Mouse (Mus musculus) forebrain, embryonic 12.5 days (tissue): Measurements from ENCODE around the gene Sgpl1. TPM values are rescaled to one million over a fixed set of nuclear protein-coding genes. Genes with fewer than 3 reads are reported as not detected.

ENCODE experiments used
- ATAC-seq: fragments of 200-750 bp; cut with Nextera tagmentation; 2 replicates; pipeline ENCODE4 v1.8.0; 2017; ENCODE audit warnings: moderate TSS enrichment; ENCODE audit not compliant: low FRiP score
- H3K27ac ChIP-seq: fragments of 300-500 bp; sonication (generic); 2 replicates; pipeline ENCODE4 v1.5.1; 2016; ENCODE audit warnings: mild to moderate bottlenecking
- H3K27me3 ChIP-seq: fragments of 300-500 bp; sonication (generic); 2 replicates; pipeline ENCODE4 v1.6.1; 2016; ENCODE audit warnings: mild to moderate bottlenecking
- H3K36me3 ChIP-seq: fragments of 300-500 bp; sonication (generic); replicated peaks from 2 replicates; pipeline ENCODE4 v1.6.1; 2016; ENCODE audit warnings: mild to moderate bottlenecking
- H3K4me1 ChIP-seq: fragments of 300-500 bp; sonication (generic); 2 replicates; pipeline ENCODE4 v1.6.1; 2016
- H3K4me2 ChIP-seq: fragments of 300-500 bp; sonication (generic); 2 replicates; pipeline ENCODE4 v1.6.1; 2016; ENCODE audit warnings: mild to moderate bottlenecking, moderate library complexity
- H3K4me3 ChIP-seq: fragments of 300-500 bp; sonication (generic); replicated peaks from 2 replicates; pipeline ENCODE4 v1.5.1; 2016; ENCODE audit warnings: mild to moderate bottlenecking
- H3K9ac ChIP-seq: fragments of 300-500 bp; sonication (generic); 2 replicates; pipeline ENCODE4 v1.6.1; 2016; ENCODE audit warnings: mild to moderate bottlenecking
- H3K9me3 ChIP-seq: fragments of 300-500 bp; sonication (generic); 2 replicates; pipeline ENCODE4 v1.6.1; 2016
- WGBS: fragments of 180-500 bp; shearing (Covaris S2); methylation state at CpG from one replicate; pipeline ENCODE4 v1.1.7; 2016; 5-methylcytosine and 5-hydroxymethylcytosine counted together
- polyA plus RNA-seq: library from polyadenylated mRNA; unstranded; fragments of >200 nt; fragmentation: Nextera tagmentation; extraction: Ambion mirVana; gene quantifications from 2 replicates; pipeline ENCODE4 v1.2.1, GENCODE M21; 2016

The Sgpl1 gene
- 76.1 and 80.9 TPM in 2 replicates for polyA plus RNA-seq

DNA sequence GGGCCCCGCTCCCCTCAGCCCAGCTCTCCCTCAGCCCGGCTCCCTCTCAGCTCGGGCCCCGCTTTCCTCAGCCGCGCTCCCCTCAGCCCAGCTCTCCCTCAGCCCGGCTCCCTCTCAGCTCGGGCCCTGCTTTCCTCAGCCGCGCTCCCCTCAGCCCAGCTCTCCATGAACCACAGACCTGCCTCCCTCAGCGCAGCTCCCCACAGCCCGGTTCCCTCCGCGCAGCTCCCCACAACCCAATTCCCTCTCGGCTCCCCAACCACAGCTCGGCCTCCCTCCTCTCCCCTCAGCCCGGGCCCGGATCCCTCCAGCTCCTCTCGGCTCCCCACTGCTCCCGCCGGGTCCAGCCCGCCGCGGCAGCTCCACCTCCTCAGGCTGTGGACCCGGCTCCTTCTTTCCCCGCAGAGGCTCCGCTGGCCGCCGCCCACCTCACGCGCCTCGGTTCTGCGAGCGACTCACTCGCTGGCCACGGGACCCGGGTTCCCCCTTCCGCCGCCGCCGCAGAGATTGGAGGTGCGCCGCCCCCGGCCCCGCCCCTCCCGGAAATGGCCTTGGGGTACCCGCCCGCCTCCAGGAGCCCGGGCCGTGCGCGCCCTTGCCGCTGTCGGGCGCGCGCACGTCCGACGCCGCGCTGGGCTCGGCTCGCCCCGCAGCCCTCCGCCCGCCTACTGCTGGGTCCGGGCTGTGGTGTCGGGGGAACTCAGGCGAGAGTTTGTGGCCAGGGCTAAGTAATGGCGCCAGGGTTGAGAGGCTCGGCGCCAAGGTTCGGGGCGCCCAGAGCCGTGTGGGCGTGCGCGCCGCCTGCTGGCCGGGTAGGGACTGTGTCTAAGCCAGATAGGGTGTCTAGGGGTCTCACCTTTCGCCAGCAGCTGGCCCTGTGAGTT, at the start of gene Sgpl1:
Sgpl1 (minus strand) TSS at position 547 of the 884 bp plus-strand sequence.
- H3K9me3 ChIP-seq: no peaks in the 10 kb centered on the region
- H3K27ac ChIP-seq: peak within 1 kb of the TSS; percentile 97
- H3K36me3 ChIP-seq: no peaks in the 10 kb centered on the region
- H3K4me2 ChIP-seq: peak within 1 kb of the TSS; percentile 90
- H3K9ac ChIP-seq: peak within 1 kb of the TSS; percentile 90
- ATAC-seq: peak; percentile 92
- under 1% methylated on average over 71 of the region's 82 CpGs for WGBS
- peaks cover 5% of the 10 kb centered on the region for H3K4me1 ChIP-seq
- H3K27me3 ChIP-seq: no peaks in the 10 kb centered on the region
- peak within 1 kb of the TSS; percentile 73 for H3K4me3 ChIP-seq

DNA sequence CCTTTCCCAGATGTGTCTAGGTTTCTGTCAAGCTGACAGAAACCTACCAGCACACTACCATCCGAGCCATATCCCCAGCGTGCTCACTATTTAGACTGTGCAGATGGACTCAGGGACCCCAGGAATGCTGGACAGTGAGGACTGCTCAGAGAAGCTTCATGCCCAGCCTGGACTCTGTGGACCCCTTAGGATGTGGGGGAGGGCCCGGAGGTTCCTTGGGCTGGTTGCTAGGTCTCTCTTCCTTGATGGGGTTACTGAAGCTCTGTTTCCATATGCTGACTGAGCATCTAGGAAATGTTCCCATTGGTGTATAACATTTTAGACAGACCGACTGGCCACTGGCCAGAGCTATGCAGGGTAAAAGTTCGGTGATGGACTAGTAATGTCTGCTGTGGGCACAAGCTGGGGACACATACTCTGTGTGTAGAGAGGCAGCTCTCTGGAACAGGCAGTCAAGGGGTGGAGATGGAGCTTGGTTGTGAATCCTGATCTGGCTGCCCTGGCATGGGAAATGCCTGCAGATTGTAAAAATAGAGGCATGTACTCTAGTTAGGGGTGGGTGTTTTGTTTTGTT, 48.3 kb upstream of the Sgpl1 start:
- H3K4me2 ChIP-seq: no peak overlapping the region
- H3K27ac ChIP-seq: no peak overlapping the region
- no peaks in the 10 kb centered on the region for H3K27me3 ChIP-seq
- H3K9me3 ChIP-seq: no peaks in the 10 kb centered on the region
- WGBS: 92% methylated on average over 5 of the region's 5 CpGs
- peaks cover 11% of the 10 kb centered on the region for H3K4me1 ChIP-seq
- H3K9ac ChIP-seq: no peak overlapping the region
- ATAC-seq: no peak
- H3K4me3 ChIP-seq: no peak overlapping the region
- H3K36me3 ChIP-seq: no peaks in the 10 kb centered on the region

- Histone ChIP-seq H3K9me3 (no peaks in the 10 kb centered on the region), H3K4me3 (no peak overlapping the region), H3K9ac (no peak overlapping the region), H3K4me1 (peaks cover 7% of the 10 kb centered on the region), H3K36me3 (no peaks in the 10 kb centered on the region), H3K4me2 (no peak overlapping the region), H3K27me3 (no peaks in the 10 kb centered on the region), H3K27ac (no peak overlapping the region)
- ATAC-seq: no peak
- WGBS: 90% methylated on average over 8 of the region's 8 CpGs
Measured at GRCm38 (mm10) chr10:61195216-61195615, 47.7 kb upstream of the Sgpl1 start.

DNA sequence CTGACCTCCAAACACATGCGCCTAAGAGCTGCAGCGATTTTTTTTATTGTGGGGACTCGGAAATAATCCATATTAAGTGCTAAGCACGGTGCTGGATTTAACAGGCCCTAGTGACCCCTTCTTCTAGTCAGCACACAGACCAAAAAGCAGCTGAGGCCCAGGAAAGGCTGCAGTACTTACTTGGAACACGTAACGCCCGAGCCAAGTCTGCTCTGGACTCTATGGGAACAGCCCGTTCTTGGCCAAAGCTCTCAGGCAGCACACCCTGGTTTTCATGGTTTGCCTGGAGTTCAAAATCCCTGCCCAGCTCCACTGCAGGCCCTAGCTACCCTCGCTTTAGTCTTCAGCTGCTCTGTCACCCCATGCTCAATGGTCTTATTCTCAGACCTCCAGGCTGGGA, 47.1 kb upstream of the Sgpl1 start:
- H3K36me3 ChIP-seq: no peaks in the 10 kb centered on the region
- H3K9ac ChIP-seq: no peak overlapping the region
- H3K4me3 ChIP-seq: no peak overlapping the region
- peaks cover under 1% of the 10 kb centered on the region; the same call in 1 of the 2 replicates for H3K4me1 ChIP-seq
- H3K27ac ChIP-seq: no peak overlapping the region
- ATAC-seq: no peak
- H3K9me3 ChIP-seq: no peaks in the 10 kb centered on the region
- 87% methylated on average over 9 of the region's 9 CpGs for WGBS
- no peak overlapping the region for H3K4me2 ChIP-seq
- no peaks in the 10 kb centered on the region for H3K27me3 ChIP-seq

DNA sequence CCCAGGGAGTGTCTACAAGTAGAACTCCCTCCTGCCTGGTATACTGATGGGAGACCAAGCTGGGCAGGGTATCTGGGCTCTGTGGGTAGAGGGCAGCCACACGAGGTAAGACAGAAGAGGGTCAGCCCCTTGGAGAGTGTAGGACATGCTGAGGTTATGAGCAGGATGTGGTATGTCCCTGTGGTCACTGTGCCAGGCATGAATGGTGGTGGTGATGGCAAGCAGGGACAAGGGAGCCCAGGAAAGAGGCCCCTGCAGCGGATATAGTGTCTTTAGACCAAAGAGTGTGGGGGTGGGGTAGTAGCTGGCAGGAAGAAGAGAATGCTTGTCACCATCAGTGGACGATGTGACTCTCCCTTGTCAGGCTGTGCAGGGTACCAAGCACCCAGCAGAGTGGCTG, 40.5 kb upstream of the Sgpl1 start:
- ATAC-seq: no peak
- H3K9ac ChIP-seq: no peak overlapping the region
- H3K36me3 ChIP-seq: no peaks in the 10 kb centered on the region
- H3K4me2 ChIP-seq: no peak overlapping the region
- WGBS: 83% methylated on average over 3 of the region's 3 CpGs
- no peak overlapping the region for H3K4me3 ChIP-seq
- H3K27me3 ChIP-seq: no peaks in the 10 kb centered on the region
- H3K9me3 ChIP-seq: no peaks in the 10 kb centered on the region
- H3K27ac ChIP-seq: no peak overlapping the region
- 0 out of 2 replicates have a peak, but pooled peaks cover 2% of the 10 kb centered on the region for H3K4me1 ChIP-seq

GRCm38 (mm10) chr10:61187001-61187400, 39.5 kb upstream of the Sgpl1 start:
- Histone ChIP-seq H3K36me3 (no peaks in the 10 kb centered on the region), H3K4me1 (0 out of 2 replicates have a peak, but pooled peaks cover 2% of the 10 kb centered on the region), H3K27ac (no peak overlapping the region), H3K4me3 (no peak overlapping the region), H3K9ac (no peak overlapping the region), H3K9me3 (no peaks in the 10 kb centered on the region), H3K4me2 (no peak overlapping the region), H3K27me3 (no peaks in the 10 kb centered on the region)
- ATAC-seq: no peak
- 80% methylated on average over 3 of the region's 3 CpGs for WGBS

GRCm38 (mm10) chr10:61179927-61180326, 32.4 kb upstream of the Sgpl1 start:
- 83% methylated on average over 6 of the region's 6 CpGs for WGBS
- no peak for ATAC-seq
- H3K4me3 ChIP-seq: no peak overlapping the region

GRCm38 (mm10) chr10:61178687-61179086, 31.2 kb upstream of the Sgpl1 start:
- H3K9me3 ChIP-seq: no peaks in the 10 kb centered on the region
- peaks cover 6% of the 10 kb centered on the region; the same call in 1 of the 2 replicates for H3K4me1 ChIP-seq
- no peak overlapping the region for H3K27ac ChIP-seq
- no peak overlapping the region for H3K4me2 ChIP-seq
- H3K36me3 ChIP-seq: no peaks in the 10 kb centered on the region
- no peak overlapping the region for H3K9ac ChIP-seq
- ATAC-seq: no peak
- H3K4me3 ChIP-seq: no peak overlapping the region
- peaks cover 28% of the 10 kb centered on the region; the same call in 1 of the 2 replicates for H3K27me3 ChIP-seq
- 87% methylated on average over 8 of the region's 8 CpGs for WGBS

More at GRCm38 (mm10) chr10:61179927-61180326, 32.4 kb upstream of the Sgpl1 start:
- Histone ChIP-seq H3K4me2 (no peak overlapping the region), H3K9ac (no peak overlapping the region), H3K9me3 (no peaks in the 10 kb centered on the region), H3K27ac (no peak overlapping the region), H3K4me1 (peaks cover 6% of the 10 kb centered on the region; the same call in 1 of the 2 replicates), H3K27me3 (peaks cover 25% of the 10 kb centered on the region; the same call in 1 of the 2 replicates), H3K36me3 (no peaks in the 10 kb centered on the region)

DNA sequence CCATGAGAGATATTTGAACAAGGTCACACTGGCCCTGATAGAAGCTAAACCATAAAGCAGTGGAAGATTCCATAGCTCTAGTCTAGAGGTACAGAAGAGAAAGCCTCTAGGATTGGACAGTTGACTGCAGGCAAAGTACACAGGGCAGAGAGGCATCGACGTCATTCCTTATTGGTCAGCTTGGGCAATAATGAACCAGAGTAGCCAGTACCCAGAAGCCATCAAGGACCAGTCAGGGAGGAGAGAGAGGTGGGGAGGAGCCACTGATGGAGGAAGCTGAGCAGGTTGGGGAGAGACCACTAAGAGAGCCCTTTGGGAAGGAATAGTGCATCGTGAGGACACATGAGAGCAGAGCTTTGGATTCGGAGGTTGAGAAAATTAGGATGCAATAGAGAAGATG, 30.2 kb upstream of the Sgpl1 start:
- H3K36me3 ChIP-seq: no peaks in the 10 kb centered on the region

GRCm38 (mm10) chr10:61176221-61176790, 28.8 kb upstream of the Sgpl1 start:
- Histone ChIP-seq H3K9me3 (no peaks in the 10 kb centered on the region), H3K4me2 (peak overlapping the region; percentile 39), H3K9ac (no peak overlapping the region), H3K27me3 (peaks cover 28% of the 10 kb centered on the region; the same call in 1 of the 2 replicates), H3K4me3 (no peak overlapping the region), H3K4me1 (peaks cover 6% of the 10 kb centered on the region; the same call in 1 of the 2 replicates), H3K36me3 (no peaks in the 10 kb centered on the region), H3K27ac (no peak overlapping the region)
- WGBS: 38% methylated on average over 7 of the region's 7 CpGs
- ATAC-seq: no peak

More for the DNA sequence above, 30.2 kb upstream of the Sgpl1 start:
- peaks cover 28% of the 10 kb centered on the region; the same call in 1 of the 2 replicates for H3K27me3 ChIP-seq
- no peak overlapping the region for H3K4me2 ChIP-seq
- no peak overlapping the region for H3K27ac ChIP-seq
- H3K4me3 ChIP-seq: no peak overlapping the region
- H3K9ac ChIP-seq: no peak overlapping the region
- WGBS: 86% methylated on average over 4 of the region's 4 CpGs
- ATAC-seq: no peak
- H3K9me3 ChIP-seq: no peaks in the 10 kb centered on the region
- H3K4me1 ChIP-seq: peaks cover 6% of the 10 kb centered on the region; the same call in 1 of the 2 replicates

DNA sequence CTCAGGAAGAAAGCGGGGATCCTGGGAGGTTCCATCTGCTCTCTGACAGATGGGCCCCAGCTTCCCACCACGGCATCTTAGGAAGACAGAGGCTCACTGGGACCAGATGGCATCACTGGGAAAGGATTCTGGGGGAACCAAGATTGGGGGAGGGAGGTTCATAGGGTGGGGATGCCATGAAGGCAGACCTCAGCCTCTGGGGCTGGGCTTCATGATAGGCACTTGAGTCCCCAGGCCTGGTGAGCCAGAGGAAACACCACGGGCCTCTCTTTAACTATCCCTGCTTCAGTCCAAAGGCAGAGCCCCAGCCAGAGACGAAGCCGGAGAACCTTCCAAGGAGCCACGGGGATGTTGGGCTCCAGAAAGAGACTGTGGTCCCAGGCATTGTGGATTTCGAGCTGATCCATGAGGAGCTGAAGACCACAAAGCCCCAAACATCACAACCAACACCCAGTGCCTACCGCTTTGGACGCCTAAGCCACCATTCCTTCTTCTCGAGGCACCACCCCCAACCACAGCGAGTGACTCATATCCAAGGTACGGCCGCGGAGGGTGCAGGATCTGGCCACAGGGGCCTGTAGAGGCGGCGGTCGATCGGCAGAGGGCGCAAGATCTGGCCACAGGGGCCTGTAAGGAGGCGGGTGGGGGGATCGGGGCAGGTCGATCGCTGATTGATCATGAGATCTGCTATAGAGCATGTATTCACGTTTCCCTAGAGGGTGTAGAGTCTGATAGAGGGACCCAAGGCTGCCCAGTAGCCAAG, 28.1 kb upstream of the Sgpl1 start:
- 17% methylated on average over 24 of the region's 24 CpGs for WGBS
- peak overlapping the region; percentile 39 for H3K4me2 ChIP-seq
- H3K4me3 ChIP-seq: no peak overlapping the region
- H3K9ac ChIP-seq: no peak overlapping the region
- H3K9me3 ChIP-seq: no peaks in the 10 kb centered on the region
- peaks cover 28% of the 10 kb centered on the region; the same call in 1 of the 2 replicates for H3K27me3 ChIP-seq
- H3K27ac ChIP-seq: no peak overlapping the region
- H3K4me1 ChIP-seq: peaks cover 6% of the 10 kb centered on the region; the same call in 1 of the 2 replicates
- H3K36me3 ChIP-seq: no peaks in the 10 kb centered on the region
- ATAC-seq: no peak
